Mouse (Mus musculus) spleen, embryonic (tissue): ENCODE results near the gene Ring1.
"Not testable (repeated sequence)": the region's sequence is repeated elsewhere in the genome, so short reads cannot be mapped to it uniquely, and the experiment has no call there.

ENCODE experiments used
- CTCF ChIA-PET: fragments of 350-600 bp; sonication (Branson Sonifier 250); formaldehyde crosslinking; loops from one replicate; lab custom pipeline; 2022; lab: Charles Lee

Gene Ring1

GRCm38 (mm10) chr17:33998697-33999096 is 25.8 kb downstream of the Ring1 start:
- CTCF ChIA-PET, result not testable (repeated sequence)

- CTCF ChIA-PET, result not testable (repeated sequence)
Observed at GRCm38 (mm10) chr17:33997025-33997424, 27.5 kb downstream of the Ring1 start.

- CTCF ChIA-PET, result no interaction called here
Observed at GRCm38 (mm10) chr17:33995651-33996050, 28.8 kb downstream of the Ring1 start.

- CTCF ChIA-PET, result no interaction called here
Observed at GRCm38 (mm10) chr17:33994959-33995358, 29.5 kb downstream of the Ring1 start.

- CTCF ChIA-PET, result interaction anchor here (0.6 to 0.8 kb wide), 2 partner anchors 10 to 223 kb away, joined by 4 read pairs; no protein-coding TSS in a partner anchor
Observed at GRCm38 (mm10) chr17:33991788-33992664, 32.5 kb downstream of the Ring1 start.

GRCm38 (mm10) chr17:33982136-33982535 is 42.3 kb downstream of the Ring1 start:
- CTCF ChIA-PET, result interaction anchor here (0.8 to 1.0 kb wide), 2 partner anchors 10 kb away, joined by 3 to 4 read pairs; no protein-coding TSS in a partner anchor

GRCm38 (mm10) chr17:33981192-33981909 is 43.1 kb downstream of the Ring1 start:
- CTCF ChIA-PET, result interaction anchor here (1.0 kb wide), 1 partner anchor 11 kb away, joined by 4 read pairs; no protein-coding TSS in a partner anchor

- CTCF ChIA-PET, result no interaction called here
Observed at GRCm38 (mm10) chr17:33980181-33981035, 44.1 kb downstream of the Ring1 start.

- CTCF ChIA-PET, result no interaction called here
Observed at GRCm38 (mm10) chr17:33979512-33980050, 44.9 kb downstream of the Ring1 start.

GRCm38 (mm10) chr17:33978631-33979031 is 45.8 kb downstream of the Ring1 start:
- CTCF ChIA-PET, result no interaction called here

GRCm38 (mm10) chr17:33977861-33978557 is 46.5 kb downstream of the Ring1 start:
- CTCF ChIA-PET, result interaction anchor here (1.1 kb wide), 1 partner anchor 10 kb away, joined by 6 read pairs; no protein-coding TSS in a partner anchor

- CTCF ChIA-PET, result no interaction called here
Observed at GRCm38 (mm10) chr17:33973572-33973971, 50.9 kb downstream of the Ring1 start.

- CTCF ChIA-PET, result no interaction called here
Observed at GRCm38 (mm10) chr17:33972691-33973090, 51.8 kb downstream of the Ring1 start.
